In the genomic region with DNA sequence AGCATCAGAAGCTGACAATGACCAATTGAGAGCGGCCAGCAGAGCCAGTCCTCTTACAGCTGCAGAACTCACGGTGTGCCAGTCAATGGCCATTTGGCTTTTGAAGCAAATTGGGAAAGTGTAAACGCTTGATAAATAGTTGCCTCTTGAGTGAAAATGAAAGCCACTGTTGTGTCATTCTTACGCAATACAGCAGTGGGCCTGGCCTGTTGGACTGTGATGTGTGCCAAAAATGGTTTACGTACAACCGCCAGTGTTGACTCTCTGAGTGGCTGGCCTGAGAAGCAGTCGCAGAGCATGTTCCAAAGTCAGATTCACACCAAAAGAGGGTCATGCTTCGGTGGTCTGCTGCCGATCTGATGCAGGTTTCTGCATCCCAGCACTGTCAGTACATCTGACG, we compare ENCODE assay signal across 11 mouse cellular contexts. TPM values are rescaled to one million over a fixed set of nuclear protein-coding genes. Genes with fewer than 3 reads are reported as not detected.
A peak's percentile ranks its signal among the peaks of the same experiment; 100 is the strongest.
DNase-seq lines count a peak whose midpoint lies in the region; ATAC-seq lines count a peak whose summit lies in the region.
"Had no signal": no experiment of that assay in that cellular context is flagged by ENCODE, and none has a peak within 500 bp of the region (broad histone marks: within the 10 kb centered on the region; RNA-seq: fewer than 3 reads in every experiment).

No protein-coding gene starts in this region.

- H3K4me3 ChIP-seq in liver, embryonic 15.5 days (replicated peaks) = no peak overlapping the region
- H3K4me3 ChIP-seq in forebrain, embryonic 13.5 days = no peak overlapping the region
- no peak overlapping the region for H3K4me3 ChIP-seq in forebrain, embryonic 14.5 days (ENCODE audit: low read depth, low read length)
- H3K4me3 ChIP-seq: hindbrain, embryonic 13.5 days had no signal

- ATAC-seq in liver, embryonic 15.5 days (ENCODE audit: insufficient read depth) = no peak
- no peak for ATAC-seq in forebrain, embryonic 13.5 days
- no peak for ATAC-seq in forebrain, embryonic 14.5 days

- peak overlapping the region; percentile 97 for H3K27ac ChIP-seq in liver, embryonic 15.5 days (replicated peaks)
- no peak overlapping the region for H3K27ac ChIP-seq in forebrain, embryonic 13.5 days
- H3K27ac ChIP-seq in forebrain, embryonic 14.5 days (ENCODE audit: low read depth, low read length) = no peak overlapping the region
- H3K27ac ChIP-seq: hindbrain, embryonic 13.5 days had no signal

- no peaks in the 10 kb centered on the region for H3K9me3 ChIP-seq in liver, embryonic 15.5 days (replicated peaks)
- H3K9me3 ChIP-seq in forebrain, embryonic 13.5 days (replicated peaks) = no peaks in the 10 kb centered on the region
- no peaks in the 10 kb centered on the region for H3K9me3 ChIP-seq in forebrain, embryonic 14.5 days (replicated peaks; ENCODE audit: control insufficient read depth, low read length)
- H3K9me3 ChIP-seq: hindbrain, embryonic 13.5 days had no signal

- peaks cover 91% of the 10 kb centered on the region for H3K4me1 ChIP-seq in liver, embryonic 15.5 days (replicated peaks)
- no peaks in the 10 kb centered on the region for H3K4me1 ChIP-seq in forebrain, embryonic 13.5 days
- H3K4me1 ChIP-seq in forebrain, embryonic 14.5 days (ENCODE audit: control insufficient read depth, insufficient read depth, low read length) = no peaks in the 10 kb centered on the region
- H3K4me1 ChIP-seq: hindbrain, embryonic 13.5 days had no signal

- peak; percentile 64 for DNase-seq in adrenal gland, adult 2 months
- DNase-seq in adrenal gland, adult 18-20 months (ENCODE audit: low spot score in 2 of 2) = no peak
- DNase-seq in kidney, adult 8-10 months = peak; percentile 25 to 55
- DNase-seq in kidney, adult 18-20 months = no peak
- peak; percentile 63 for DNase-seq in skeletal muscle tissue, adult 2 months (ENCODE audit: low read depth, low spot score)
- no peak for DNase-seq in forebrain, embryonic 14.5 days (ENCODE audit: low spot score)
- DNase-seq: B cell, adult 2 months; cerebellum, postnatal 14 days had no signal

- H3K9ac ChIP-seq in liver, embryonic 15.5 days = no peak overlapping the region
- H3K9ac ChIP-seq in forebrain, embryonic 13.5 days = no peak overlapping the region
- H3K9ac ChIP-seq in forebrain, embryonic 14.5 days (ENCODE audit: low read length) = no peak overlapping the region
- H3K9ac ChIP-seq: hindbrain, embryonic 13.5 days had no signal

- H3K4me2 ChIP-seq in liver, embryonic 15.5 days = peak overlapping the region; percentile 29
- H3K4me2 ChIP-seq in forebrain, embryonic 13.5 days = no peak overlapping the region
- no peak overlapping the region for H3K4me2 ChIP-seq in forebrain, embryonic 14.5 days (ENCODE audit: low read length)
- H3K4me2 ChIP-seq: hindbrain, embryonic 13.5 days had no signal

- H3K27me3 ChIP-seq in liver, embryonic 15.5 days = no peaks in the 10 kb centered on the region
- no peaks in the 10 kb centered on the region for H3K27me3 ChIP-seq in forebrain, embryonic 13.5 days
- no peaks in the 10 kb centered on the region for H3K27me3 ChIP-seq in forebrain, embryonic 14.5 days (replicated peaks; ENCODE audit: control insufficient read depth, insufficient read depth, low read length)
- H3K27me3 ChIP-seq: hindbrain, embryonic 13.5 days had no signal

- WGBS in liver, embryonic 15.5 days (ENCODE audit: insufficient replicate concordance) = 71% methylated on average over 10 of the region's 10 CpGs
- 89% methylated on average over 10 of the region's 10 CpGs for WGBS in forebrain, embryonic 13.5 days
- 87% methylated on average over 10 of the region's 10 CpGs for WGBS in forebrain, embryonic 14.5 days

- H3K36me3 ChIP-seq in liver, embryonic 15.5 days (replicated peaks) = peaks cover 5% of the 10 kb centered on the region; the same call in 1 of the 2 replicates
- peaks cover 7% of the 10 kb centered on the region; the same call in 1 of the 2 replicates for H3K36me3 ChIP-seq in forebrain, embryonic 13.5 days (ENCODE audit: poor library complexity, severe bottlenecking)
- peaks cover 4% of the 10 kb centered on the region; the same call in 1 of the 2 replicates for H3K36me3 ChIP-seq in forebrain, embryonic 14.5 days (ENCODE audit: control insufficient read depth, insufficient read depth, low read length)
- H3K36me3 ChIP-seq: hindbrain, embryonic 13.5 days had no signal

RNA-seq across cellular contexts. Expression of gene Cdk8, which starts 17.7 kb away (rescaled TPM):
- total RNA-seq in adrenal gland, adult 2 months (2021) = 10 to 100 TPM; 41.1 to 79.6 TPM
- 42.2 and 70.3 TPM in 2 replicates for polyA plus RNA-seq in adrenal gland, adult 2 months (2012; rRNA removed)
- 10 to 100 TPM; 43.5 to 91.1 TPM for total RNA-seq in adrenal gland, adult 18-20 months (2021)
- polyA plus RNA-seq in liver, embryonic 15.5 days (2015; fragmentation: Nextera tagmentation; extraction: Ambion mirVana) = 19.0 and 21.9 TPM in 2 replicates
- 15.8 and 18.9 TPM in 2 replicates for polyA plus RNA-seq in forebrain, embryonic 13.5 days (2015; fragmentation: Nextera tagmentation; extraction: Ambion mirVana)
- polyA plus RNA-seq in forebrain, embryonic 14.5 days (2014; fragmentation: Nextera tagmentation; extraction: Ambion mirVana) = 15.9 and 18.9 TPM in 2 replicates

RNA-seq across cellular contexts. Expression of gene Rnf6, which starts 27.4 kb away (rescaled TPM):
- total RNA-seq in adrenal gland, adult 2 months (2021) = 10 to 100 TPM; 45.4 to 75.7 TPM
- polyA plus RNA-seq in adrenal gland, adult 2 months (2012; rRNA removed) = 7.1 and 9.2 TPM in 2 replicates
- total RNA-seq in adrenal gland, adult 18-20 months (2021) = 10 to 100 TPM; 47.2 to 74.5 TPM
- 25.2 and 26.2 TPM in 2 replicates for polyA plus RNA-seq in liver, embryonic 15.5 days (2015; fragmentation: Nextera tagmentation; extraction: Ambion mirVana)
- 27.1 TPM in 2 replicates for polyA plus RNA-seq in forebrain, embryonic 13.5 days (2015; fragmentation: Nextera tagmentation; extraction: Ambion mirVana)
- 18.9 and 22.8 TPM in 2 replicates for polyA plus RNA-seq in forebrain, embryonic 14.5 days (2014; fragmentation: Nextera tagmentation; extraction: Ambion mirVana)

Comparison
In these comparisons a context has a peak if more than half of its experiments do, and no peak if none do; other contexts are left out.
1. DNase-seq: peak in adrenal gland, adult 2 months (single experiment), kidney, adult 8-10 months (2 of 2) and skeletal muscle tissue, adult 2 months (single experiment); none in adrenal gland, adult 18-20 months (0 of 2), kidney, adult 18-20 months (single experiment) and forebrain, embryonic 14.5 days (single experiment).